Comparison of ENCODE assay signal across 8 mouse cellular contexts in genomic region chr8:10965401-10966117, GRCm38 (mm10). TPM values are rescaled to one million over a fixed set of nuclear protein-coding genes. Genes with fewer than 3 reads are reported as not detected.
DNase-seq lines count a peak whose midpoint lies in the region; ATAC-seq and TF ChIP-seq lines count a peak whose summit lies in the region.

No protein-coding gene starts in this region.

- no peak for ATAC-seq in hindbrain, embryonic 11.5 days (ENCODE audit: low FRiP score)
- peak; percentile 45; the same call in 1 of the 2 replicates for ATAC-seq in midbrain, embryonic 11.5 days (ENCODE audit: low FRiP score)

- peak overlapping the region; percentile 42; the same call in 1 of the 2 replicates for H3K27ac ChIP-seq in kidney, adult 2 months (ENCODE audit: insufficient read depth, low read depth, low read length)
- no peak overlapping the region for H3K27ac ChIP-seq in hindbrain, embryonic 11.5 days (ENCODE audit: low read depth, low read length)
- no peak overlapping the region for H3K27ac ChIP-seq in midbrain, embryonic 11.5 days (ENCODE audit: low read depth, low read length)

- no peak overlapping the region for H3K4me2 ChIP-seq in hindbrain, embryonic 11.5 days (replicated peaks; ENCODE audit: low read depth, low read length)
- no peak overlapping the region for H3K4me2 ChIP-seq in midbrain, embryonic 11.5 days

- H3K4me1 ChIP-seq in kidney, adult 2 months (ENCODE audit: control insufficient read depth, insufficient read depth, low read length): peaks cover 25% of the 10 kb centered on the region
- peaks cover 15% of the 10 kb centered on the region for H3K4me1 ChIP-seq in hindbrain, embryonic 11.5 days (replicated peaks; ENCODE audit: control insufficient read depth, insufficient read depth, low read length)
- H3K4me1 ChIP-seq in midbrain, embryonic 11.5 days (ENCODE audit: control insufficient read depth, insufficient read depth, low read length): peaks cover 30% of the 10 kb centered on the region

- WGBS in kidney, adult 2 months: 13% methylated on average over 5 of the region's 6 CpGs
- WGBS in hindbrain, embryonic 11.5 days: 38% methylated on average over 5 of the region's 6 CpGs
- 21% methylated on average over 6 of the region's 6 CpGs for WGBS in midbrain, embryonic 11.5 days

- H3K36me3 ChIP-seq in kidney, adult 2 months (ENCODE audit: control insufficient read depth, insufficient read depth, low read length): no peaks in the 10 kb centered on the region
- no peaks in the 10 kb centered on the region for H3K36me3 ChIP-seq in hindbrain, embryonic 11.5 days (ENCODE audit: control insufficient read depth, insufficient read depth, low read length)
- no peaks in the 10 kb centered on the region for H3K36me3 ChIP-seq in midbrain, embryonic 11.5 days (ENCODE audit: control insufficient read depth, insufficient read depth, low read length)

- no peak for TF ChIP-seq POLR2A in kidney, adult 2 months (IDR thresholded peaks at IDR 0.05; ENCODE audit: low read depth, low read length)
- TF ChIP-seq POLR2A in brain, embryonic 14.5 days (IDR thresholded peaks at IDR 0.05; ENCODE audit: borderline replicate concordance, extremely low read depth, insufficient read depth, insufficient read length, poor library complexity, severe bottlenecking): no peak

- H3K4me3 ChIP-seq in kidney, adult 2 months (ENCODE audit: insufficient read depth, low read depth, low read length): no peak overlapping the region
- no peak overlapping the region for H3K4me3 ChIP-seq in hindbrain, embryonic 11.5 days (ENCODE audit: low read depth, low read length)
- H3K4me3 ChIP-seq in midbrain, embryonic 11.5 days (ENCODE audit: low read depth, low read length): no peak overlapping the region

- no peaks in the 10 kb centered on the region for H3K9me3 ChIP-seq in hindbrain, embryonic 11.5 days (ENCODE audit: control insufficient read depth, low read length)
- no peaks in the 10 kb centered on the region for H3K9me3 ChIP-seq in midbrain, embryonic 11.5 days (ENCODE audit: control insufficient read depth, low read length)

- H3K27me3 ChIP-seq in kidney, adult 2 months (replicated peaks; ENCODE audit: control insufficient read depth, insufficient read depth, low read length): no peaks in the 10 kb centered on the region
- H3K27me3 ChIP-seq in hindbrain, embryonic 11.5 days (ENCODE audit: control insufficient read depth, insufficient read depth, low read length): no peaks in the 10 kb centered on the region
- H3K27me3 ChIP-seq in midbrain, embryonic 11.5 days (ENCODE audit: control insufficient read depth, insufficient read depth, low read length): peaks cover 2% of the 10 kb centered on the region; the same call in 1 of the 2 replicates

- no peak for TF ChIP-seq CTCF in kidney, adult 2 months (conservative IDR thresholded peaks at IDR 0.05; ENCODE audit: insufficient read depth, insufficient read length, low read depth, low read length)
- no peak for TF ChIP-seq CTCF in brain, embryonic 14.5 days (IDR thresholded peaks at IDR 0.05; ENCODE audit: borderline replicate concordance, extremely low read depth, insufficient read depth, insufficient read length)

- peak; percentile 79 for DNase-seq in kidney, adult 2 months
- no peak for DNase-seq in kidney, postnatal 25 days
- peak; percentile 58 for DNase-seq in brain, embryonic 14.5 days (ENCODE audit: low read depth)
- DNase-seq in hindbrain, embryonic 11.5 days (ENCODE audit: low spot score): no peak
- no peak for DNase-seq in midbrain, embryonic 11.5 days (ENCODE audit: low spot score, missing footprints)
- DNase-seq in adrenal gland, adult 8-10 months: no peak
- no peak for DNase-seq in cerebellum, adult 9-11 months
- DNase-seq in right cerebral cortex, postnatal 14 days: no peak

- H3K9ac ChIP-seq in hindbrain, embryonic 11.5 days (ENCODE audit: low read depth, low read length): 0 out of 2 replicates have a peak overlapping the region, but pooled peaks have one; percentile 1
- H3K9ac ChIP-seq in midbrain, embryonic 11.5 days (ENCODE audit: low read length): no peak overlapping the region

RNA-seq across cellular contexts. Expression of gene Irs2, which starts 42.7 kb away (rescaled TPM):
- polyA plus RNA-seq in kidney, adult 2 months (2012; rRNA removed): 10.4 and 10.5 TPM in 2 replicates
- polyA plus RNA-seq in brain, embryonic 14.5 days (2012; rRNA removed): 9.7 and 17.6 TPM in 2 replicates
- polyA plus RNA-seq in hindbrain, embryonic 11.5 days (2014; fragmentation: Nextera tagmentation; extraction: Ambion mirVana): 5.6 and 6.1 TPM in 2 replicates
- polyA plus RNA-seq in midbrain, embryonic 11.5 days (2014; fragmentation: Nextera tagmentation; extraction: Ambion mirVana): 5.2 and 6.2 TPM in 2 replicates
- total RNA-seq in adrenal gland, adult 8-10 months (2022): 10 to 100 TPM; 18.6 to 28.6 (median 20.4) TPM

Comparison
In these comparisons a context has a peak if more than half of its experiments do, and no peak if none do; other contexts are left out.
1. DNase-seq: peak in kidney, adult 2 months (single experiment) and brain, embryonic 14.5 days (single experiment); none in kidney, postnatal 25 days (0 of 2), hindbrain, embryonic 11.5 days (single experiment), midbrain, embryonic 11.5 days (single experiment), adrenal gland, adult 8-10 months (single experiment), cerebellum, adult 9-11 months (single experiment) and right cerebral cortex, postnatal 14 days (single experiment).